Mouse (Mus musculus) megakaryocyte, embryonic 14.5 days (primary cell): Measurements from ENCODE around the gene Gm9747.

Experiments
- FLI1 ChIP-seq: IDR thresholded peaks from 2 replicates; pipeline ENCODE4 v1.6.1; 2012; ENCODE audit warnings: low read length, inconsistent platforms, mixed read lengths
- GATA1 ChIP-seq: IDR thresholded peaks from 3 replicates; pipeline ENCODE4 v1.6.1; 2012; ENCODE audit warnings: mixed read lengths, low read length, inconsistent platforms, borderline replicate concordance

- TF ChIP-seq GATA1, result no peak
- TF ChIP-seq FLI1, result no peak
Measured at GRCm38 (mm10) chr1:82189516-82189915, 43.4 kb upstream of the Gm9747 start.
